Mouse (Mus musculus) CD4-positive, CD25-positive, alpha-beta regulatory T cell, adult 4 months (primary cell): ENCODE data around the gene Il1r1. TPM values are rescaled to one million over a fixed set of nuclear protein-coding genes. Genes with fewer than 3 reads are reported as not detected.

Source experiments
- ATAC-seq: one replicate; pipeline ENCODE4 v1.8.0; 2017
- polyA plus RNA-seq, 2 experiments: library from polyadenylated mRNA; unstranded; fragments of 100-300 nt; shearing (Covaris generic); gene quantifications; one replicate each; pipeline ENCODE4 v1.2.1; 2017

Gene Il1r1
- polyA plus RNA-seq, 2 experiments from 2014 or later, result not detected

DNA sequence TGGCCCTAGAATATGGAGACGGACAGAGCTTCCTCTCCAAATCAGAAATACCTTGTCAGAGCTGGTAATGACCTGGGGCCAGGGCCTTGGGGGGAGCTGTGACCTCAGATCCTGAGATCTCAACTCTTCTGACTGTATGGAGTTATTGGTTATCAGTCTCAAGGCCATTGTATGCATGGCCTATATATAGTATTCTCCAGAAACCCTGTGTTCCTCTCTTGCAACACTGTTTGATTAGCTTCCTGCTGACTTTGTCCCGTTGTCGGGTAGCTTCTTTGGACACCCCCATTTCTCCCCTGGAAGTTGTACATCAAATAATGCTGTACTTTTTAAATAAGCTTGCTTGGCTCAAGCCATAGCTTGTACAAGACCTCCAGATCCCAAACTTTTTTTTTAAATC, 97.7 kb downstream of the Il1r1 start:
- ATAC-seq, result no peak

DNA sequence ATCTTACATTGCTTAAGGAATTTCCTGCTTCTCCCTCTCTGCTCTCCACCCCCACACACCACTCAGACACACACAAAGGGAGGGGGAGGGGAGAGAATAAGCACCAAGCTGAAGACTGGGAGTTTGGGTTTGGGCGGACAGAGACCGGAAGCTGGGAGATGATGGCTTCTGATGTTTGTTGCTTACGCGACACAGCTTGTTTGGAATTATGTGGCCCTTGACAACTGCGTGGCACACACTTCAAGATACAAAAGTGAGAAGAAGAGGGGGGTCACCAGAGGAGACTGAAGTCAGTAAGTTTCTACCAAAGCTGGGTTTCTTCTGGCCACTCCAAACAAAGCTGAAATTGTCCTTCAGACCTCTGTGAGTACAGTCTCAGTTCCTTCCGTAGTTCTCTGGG, 99.6 kb downstream of the Il1r1 start, which contains the start of gene Il1rl2:
Gene Il1rl2, plus strand, starts transcription at position 154 of the 400 bp plus-strand sequence.
- ATAC-seq, result peak; percentile 68

DNA sequence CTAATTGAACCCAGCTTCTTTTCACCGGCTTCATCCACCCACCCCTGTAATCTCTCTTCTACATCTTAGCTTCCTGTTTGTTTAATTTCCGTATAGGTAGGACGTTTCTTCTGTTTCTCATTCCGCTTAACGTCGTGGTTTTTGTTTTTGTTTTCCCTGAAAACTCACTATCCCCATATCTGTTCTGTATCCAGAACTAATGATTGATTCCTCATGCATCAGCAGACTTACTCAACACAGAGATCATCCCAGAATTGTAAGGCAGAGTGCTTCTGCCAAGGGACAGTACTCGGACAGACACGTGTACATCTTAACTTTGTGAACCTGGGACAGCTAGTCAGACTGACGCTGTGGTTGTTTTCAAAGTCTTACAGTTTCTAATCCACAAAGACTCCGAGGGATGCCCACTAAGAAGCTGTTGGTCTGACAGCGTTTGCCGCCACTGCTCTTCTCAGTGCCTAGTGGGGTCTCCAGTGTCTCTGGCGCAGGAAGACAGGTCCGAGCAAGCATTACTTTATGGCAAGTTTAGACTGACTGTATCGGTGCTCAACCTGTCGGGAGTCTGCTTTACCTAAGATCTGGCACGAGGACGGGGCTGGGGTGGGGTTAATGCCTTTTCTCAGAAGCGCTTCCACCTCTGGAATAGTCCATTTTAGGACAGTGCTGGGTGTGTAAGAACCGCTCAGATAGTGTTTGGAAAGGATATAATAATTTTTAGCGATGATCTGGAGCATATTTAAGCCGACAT, 100.2 kb downstream of the Il1r1 start:
- ATAC-seq, result peak; percentile 83

DNA sequence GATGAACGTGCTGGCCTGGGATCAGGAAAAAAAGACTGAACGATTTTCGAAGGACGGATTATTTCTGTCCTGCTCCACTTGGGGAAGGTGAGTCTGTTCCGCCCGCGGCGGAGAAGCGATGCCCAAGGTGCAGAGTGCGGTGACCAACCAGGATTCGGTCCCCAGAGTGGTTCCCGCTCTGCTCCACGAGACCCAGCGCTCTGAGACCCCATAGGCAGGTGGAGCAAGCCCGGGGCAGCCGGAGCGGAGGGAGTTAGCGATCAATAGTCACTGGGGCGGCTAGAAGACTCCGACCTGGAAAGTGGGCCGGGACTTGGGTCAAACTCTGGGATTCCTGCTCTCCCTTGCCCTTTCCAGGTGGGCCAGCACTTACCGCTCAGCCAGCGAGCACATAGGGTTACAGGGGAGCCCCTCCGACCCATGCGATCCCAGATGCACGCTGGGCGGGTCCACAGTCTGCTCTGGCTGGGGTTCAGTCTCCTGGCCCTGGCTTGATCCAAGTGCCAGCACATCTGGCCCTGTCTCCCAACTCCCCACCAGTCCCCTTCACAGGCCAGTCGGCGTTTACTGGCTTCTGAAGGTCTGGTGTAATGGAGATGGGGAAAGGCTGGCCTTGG, 100.9 kb downstream of the Il1r1 start:
- no peak for ATAC-seq

DNA sequence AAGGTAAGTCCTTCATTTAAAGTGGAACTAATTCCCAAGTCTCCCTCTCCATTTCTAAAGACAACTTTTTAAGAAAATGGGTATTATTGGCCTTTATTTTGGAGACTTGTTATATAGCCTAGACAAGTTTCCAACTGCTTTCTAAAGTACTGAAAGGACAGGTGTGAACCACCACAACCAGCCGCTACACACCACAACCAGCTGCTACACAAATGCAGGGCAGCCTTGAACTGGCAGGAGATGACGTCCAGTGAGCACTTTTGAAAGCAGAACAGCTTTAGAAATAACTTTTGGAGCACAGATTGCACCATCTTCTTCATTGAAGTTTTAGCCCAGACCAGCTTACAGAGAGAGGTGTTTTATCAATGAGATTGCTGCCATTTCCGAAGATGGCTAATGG, 102.7 kb downstream of the Il1r1 start:
- no peak for ATAC-seq

DNA sequence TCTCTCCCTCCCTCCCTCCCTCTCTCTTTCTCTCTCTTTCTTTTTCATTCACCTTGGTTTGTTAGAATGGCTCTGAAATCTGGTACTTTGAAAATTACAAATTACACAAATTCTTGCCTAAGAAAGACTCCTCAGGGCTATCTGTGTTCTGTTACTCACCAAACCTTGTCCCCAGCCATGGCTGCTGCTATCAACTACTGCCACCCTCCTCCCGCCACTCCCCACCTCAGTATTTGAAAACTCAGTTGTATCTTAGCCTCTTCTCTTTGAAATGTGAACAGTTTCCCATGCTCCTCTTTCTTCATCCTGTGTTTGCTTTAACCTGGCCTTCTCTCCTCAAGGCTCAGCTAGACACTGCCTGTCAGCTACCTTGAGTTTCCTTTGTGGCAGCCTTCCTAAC, 104.6 kb downstream of the Il1r1 start:
- no peak for ATAC-seq

DNA sequence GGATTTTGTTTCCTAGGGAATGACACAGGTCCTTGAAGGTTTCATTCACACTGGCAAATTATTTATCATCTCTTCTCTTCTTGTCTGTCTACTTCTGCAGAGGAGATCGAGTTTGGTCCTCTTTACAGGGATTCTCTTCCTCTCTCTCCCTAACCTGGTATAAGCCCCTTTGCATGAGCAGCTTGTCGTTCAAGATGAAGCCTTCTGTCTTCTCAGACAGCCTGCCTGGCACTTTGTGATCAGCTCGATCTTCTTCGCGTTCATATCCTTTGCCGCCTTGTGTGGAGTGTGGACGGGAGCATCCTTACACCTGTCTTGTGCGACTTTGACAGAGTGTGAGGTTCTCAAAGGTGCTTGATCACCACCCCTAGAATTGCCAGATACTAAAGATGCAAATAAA, 105.3 kb downstream of the Il1r1 start:
- ATAC-seq, result no peak

DNA sequence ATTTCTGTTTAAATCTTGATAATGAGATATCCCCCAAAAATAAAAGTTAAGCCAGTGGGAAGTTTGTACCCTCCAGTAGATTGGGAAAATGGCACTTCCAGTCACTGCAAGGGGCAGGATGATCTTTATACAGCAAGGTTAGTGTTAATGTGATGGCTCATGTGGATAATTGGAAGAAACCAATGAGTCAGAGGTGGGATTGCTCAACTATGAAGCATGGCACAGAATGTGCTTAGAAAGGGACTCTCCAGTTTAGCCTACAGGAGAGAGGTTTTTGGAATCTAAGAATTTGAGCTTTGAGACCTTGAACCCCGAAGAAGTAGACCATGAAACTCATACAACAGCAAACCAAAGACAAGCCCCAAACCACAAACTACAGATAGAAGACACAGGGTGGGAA, 114.5 kb downstream of the Il1r1 start:
- ATAC-seq, result no peak

DNA sequence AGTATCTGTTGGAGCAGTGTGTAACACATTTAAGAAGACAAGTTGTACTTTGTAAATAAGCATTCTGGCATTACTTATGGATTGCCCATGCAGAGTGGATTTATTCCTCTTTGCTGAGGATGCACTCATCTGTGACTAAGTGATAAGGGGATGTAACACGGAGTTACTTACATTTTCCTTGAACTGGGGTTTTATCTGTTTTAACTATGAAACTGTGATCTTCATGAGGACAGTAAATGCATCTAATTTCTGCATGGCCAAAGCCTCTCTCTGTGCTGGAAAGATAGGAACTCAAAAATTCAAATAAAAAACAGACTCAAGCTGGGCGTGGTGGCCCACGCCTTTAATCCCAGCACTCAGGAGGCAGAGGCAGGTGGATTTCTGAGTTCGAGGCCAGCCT, 115.2 kb downstream of the Il1r1 start:
- no peak for ATAC-seq

DNA sequence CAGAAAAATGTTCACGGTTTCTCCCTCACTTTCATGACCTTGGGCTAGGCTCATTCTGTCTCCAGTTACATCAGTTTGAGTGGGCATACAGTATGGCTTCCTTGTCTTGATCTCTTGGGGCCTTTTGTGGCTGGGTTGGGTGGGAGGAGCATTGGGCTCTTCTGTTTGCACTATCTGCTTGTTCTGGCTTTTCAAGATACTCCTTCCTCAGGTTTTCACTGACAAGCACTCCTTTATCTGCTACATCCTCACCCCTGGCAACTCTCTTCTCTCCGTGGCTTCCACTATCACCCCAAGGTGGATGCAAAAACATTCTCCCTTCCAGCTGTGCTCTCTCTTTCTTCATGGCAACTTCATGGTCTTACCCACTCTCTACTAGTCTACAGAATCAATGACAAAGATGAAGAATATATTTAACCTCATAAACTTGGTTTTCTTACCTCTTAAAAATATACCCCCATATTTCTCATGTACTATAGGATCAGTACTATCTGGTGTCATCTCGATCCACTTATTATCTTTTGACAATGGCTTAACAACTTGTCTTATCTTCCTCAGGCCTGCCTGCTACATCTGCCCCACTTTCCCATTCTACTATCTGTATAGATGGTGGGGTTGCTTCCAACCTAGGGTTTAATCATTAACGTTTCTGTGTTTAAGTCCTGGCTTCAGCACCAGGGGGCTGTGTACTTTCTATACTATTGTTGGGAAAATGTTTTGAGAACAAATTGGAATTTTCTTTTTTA, 127.5 kb downstream of the Il1r1 start:
- ATAC-seq, result no peak

DNA sequence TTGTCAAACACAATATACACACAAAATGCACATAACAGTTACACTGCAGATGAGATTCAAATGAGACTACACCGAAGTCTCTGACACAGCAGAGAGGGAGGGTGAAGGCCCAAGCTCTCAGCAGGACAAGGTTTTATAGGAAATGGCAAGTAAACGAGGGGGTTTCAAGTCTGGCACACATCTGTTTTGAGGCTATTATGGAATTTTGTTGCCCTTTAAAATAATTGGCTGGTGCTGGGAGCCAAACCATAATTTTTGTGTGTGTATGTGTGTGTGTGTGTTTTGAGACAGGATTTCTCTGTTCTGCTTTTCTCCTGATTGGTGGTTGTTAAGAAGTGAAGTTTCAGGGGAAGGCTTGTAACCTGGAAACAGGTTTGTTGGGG, 128.0 kb downstream of the Il1r1 start:
- ATAC-seq, result no peak

DNA sequence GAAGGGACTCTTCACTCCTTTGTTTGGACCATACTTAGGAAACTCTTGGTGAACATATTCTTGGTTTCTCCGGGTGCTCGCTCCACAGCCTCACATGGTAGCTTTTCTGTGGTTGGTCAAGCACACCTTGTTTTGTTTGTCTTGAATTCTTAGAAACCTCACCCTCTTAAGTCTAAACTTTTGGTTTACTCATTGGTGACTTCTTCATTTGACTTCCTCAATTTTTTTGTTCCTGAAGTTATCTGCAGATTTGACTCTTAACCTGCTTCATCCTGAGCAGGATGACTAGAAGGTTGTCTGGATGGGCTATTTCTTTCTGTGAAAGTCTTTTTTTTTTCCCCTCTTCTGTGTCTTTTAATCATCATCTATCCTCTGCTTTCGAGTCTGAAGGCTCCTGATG, 129.8 kb downstream of the Il1r1 start:
- ATAC-seq, result no peak

DNA sequence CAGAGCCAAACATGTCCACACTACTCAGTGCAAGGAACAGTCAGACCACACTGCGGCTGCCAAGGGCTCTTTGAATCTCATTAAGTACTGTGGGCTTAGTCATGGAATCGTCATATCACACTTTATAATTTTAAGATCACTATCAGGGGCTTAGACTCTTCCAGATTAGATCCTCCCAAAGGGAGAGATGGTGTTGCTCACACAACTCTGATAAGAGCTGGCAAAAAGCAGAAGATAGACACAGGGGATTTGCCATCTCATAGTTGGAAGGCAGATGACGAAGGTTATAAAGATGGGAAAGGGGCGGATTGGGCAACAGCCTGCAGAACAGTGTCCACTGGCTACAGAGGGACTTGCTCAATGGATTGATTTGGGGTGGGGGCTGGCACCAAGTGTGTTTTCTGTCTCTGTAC, 130.6 kb downstream of the Il1r1 start:
- no peak for ATAC-seq

DNA sequence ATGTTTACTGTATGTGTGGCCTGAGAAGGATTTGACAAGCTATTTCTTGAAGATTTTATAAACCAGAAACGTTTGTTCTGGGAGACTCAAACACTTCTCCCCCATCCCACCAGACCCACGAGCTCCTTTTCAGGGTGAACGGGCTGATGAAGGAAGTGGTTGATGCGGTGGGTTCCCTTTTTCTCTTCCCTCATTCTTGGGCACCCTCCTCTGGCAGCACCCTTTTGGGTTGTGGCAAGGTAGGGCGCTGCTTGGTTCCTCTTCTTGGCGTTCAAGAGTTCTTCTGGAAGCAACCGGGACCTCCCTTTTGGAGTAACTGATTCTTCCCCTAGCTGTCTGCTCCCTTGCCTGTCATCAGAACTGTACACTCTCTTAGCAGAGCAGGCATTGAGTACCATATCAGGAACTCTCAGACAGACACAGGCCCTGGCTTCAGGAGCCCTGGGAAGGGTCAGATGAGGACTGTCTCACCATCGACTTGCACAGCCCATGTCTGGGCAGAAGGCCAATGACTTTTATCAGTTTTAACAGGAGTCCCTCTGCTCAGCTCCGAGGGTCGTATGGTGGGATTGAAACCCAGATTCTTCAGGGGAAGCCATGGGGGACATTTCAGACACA, 131.1 kb downstream of the Il1r1 start:
- no peak for ATAC-seq

DNA sequence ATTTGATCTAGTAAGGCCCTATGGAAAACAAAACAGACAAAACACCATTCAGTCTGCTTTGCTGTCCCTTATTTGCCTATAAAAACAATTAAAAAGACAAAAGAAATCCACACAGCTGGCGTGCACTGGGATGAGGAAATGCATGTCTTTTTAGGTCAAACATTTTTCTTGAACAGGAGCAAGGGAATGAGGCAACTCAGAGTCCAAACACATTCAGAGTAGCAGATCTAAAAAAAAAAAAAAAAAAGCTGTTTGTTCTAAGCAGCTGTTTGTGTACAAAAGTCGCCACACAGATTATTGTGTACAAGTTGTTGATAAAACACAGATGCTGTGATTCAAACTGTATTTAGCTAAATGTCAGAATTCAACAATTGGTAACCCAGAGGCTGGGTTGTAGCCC, 133.0 kb downstream of the Il1r1 start:
- no peak for ATAC-seq

DNA sequence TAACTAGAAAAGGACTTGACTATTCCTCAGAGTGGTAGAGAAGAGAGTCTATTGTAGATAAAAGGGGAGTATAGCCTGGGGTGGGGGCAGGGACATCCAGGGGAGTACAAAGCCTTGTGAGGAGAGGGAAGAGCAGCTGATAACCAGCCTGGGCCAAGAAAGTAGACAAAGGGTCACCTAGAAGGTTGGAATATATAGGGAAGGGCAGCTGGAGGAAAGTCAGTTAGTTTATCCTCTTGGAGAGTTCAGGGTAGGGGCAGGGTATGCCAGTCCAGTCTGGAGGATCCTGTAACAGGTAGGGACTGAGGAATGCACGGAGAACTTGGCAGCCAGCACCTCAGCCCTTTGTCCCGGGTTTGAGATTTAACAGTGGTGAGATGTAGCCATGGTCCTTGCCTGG, 133.5 kb downstream of the Il1r1 start:
- no peak for ATAC-seq

DNA sequence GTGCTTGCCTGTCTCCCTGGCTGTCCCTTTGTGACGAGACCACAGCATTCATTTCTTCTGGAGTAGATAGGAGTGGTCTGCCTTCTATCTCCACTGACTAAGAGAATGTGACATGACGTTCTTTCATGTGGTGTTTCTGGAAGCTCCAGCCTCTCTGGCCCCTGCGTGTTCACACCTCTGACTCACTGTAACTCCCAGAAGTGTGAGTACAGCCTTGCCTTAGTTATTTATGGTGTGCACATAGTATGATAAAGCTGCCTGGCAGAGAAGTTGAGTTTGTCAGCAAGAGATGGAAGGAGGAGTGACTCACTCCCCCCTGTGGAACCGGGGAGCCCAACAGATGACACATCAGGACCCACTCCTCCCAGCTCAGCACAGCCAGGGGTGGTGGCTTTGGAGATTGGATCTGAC, 133.9 kb downstream of the Il1r1 start:
- no peak for ATAC-seq

DNA sequence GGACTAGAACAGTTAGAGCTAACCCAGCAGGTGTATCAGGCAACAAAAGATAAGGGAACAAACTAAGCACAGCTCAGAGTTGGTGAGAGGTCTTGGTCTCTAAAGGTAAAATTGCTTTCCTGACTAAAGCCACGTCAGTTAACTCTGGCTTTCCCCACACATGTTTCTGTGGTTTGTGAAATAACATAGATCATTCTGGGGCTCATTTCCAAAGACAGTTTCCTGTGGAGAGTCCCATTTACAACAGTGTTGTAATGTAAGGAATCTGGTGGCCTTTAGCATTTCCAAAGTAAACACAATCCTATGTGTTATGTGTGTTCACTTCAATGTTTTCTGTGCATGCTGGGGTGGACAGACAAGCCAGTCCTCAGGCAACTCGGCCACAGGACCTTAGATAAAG, 134.9 kb downstream of the Il1r1 start:
- ATAC-seq, result no peak

DNA sequence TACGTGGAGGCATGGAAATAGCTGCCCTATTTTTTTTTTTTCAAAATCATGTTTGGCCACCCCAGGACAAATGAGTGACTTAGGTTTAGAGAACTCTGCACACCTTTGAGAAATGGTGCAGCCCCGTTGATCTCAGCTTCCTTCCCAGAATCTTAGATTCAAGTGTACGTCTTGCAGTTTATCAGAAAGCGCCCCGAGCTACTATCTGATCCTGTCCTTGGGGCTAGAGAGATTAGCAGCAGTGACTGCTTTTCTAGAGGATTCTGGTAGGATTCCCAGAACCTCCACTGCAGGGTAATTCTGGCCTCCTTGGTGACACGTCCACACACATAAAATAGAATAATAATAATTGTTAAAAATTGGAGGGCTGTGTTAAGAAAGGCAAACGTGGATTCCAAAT, 136.1 kb downstream of the Il1r1 start:
- no peak for ATAC-seq

DNA sequence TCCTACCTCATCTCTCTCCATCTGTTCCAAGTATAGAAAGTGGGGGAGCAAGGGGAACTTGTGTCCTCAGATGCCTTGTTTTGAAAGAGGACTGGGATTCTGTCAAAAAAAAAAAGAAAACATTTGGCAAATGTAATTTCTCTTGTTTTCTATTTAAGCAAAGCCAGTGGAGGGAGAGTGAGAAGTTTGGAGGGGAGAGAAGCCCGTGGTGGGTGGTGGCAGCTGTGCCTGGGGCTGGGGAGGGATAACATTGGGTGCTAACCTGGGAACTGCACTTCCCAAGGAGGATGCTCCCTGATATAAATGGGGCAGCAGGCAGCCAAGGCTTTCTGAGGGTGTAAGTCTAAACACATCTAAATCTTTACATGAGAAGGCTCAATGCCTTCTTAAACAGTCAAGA, 136.7 kb downstream of the Il1r1 start:
- no peak for ATAC-seq

DNA sequence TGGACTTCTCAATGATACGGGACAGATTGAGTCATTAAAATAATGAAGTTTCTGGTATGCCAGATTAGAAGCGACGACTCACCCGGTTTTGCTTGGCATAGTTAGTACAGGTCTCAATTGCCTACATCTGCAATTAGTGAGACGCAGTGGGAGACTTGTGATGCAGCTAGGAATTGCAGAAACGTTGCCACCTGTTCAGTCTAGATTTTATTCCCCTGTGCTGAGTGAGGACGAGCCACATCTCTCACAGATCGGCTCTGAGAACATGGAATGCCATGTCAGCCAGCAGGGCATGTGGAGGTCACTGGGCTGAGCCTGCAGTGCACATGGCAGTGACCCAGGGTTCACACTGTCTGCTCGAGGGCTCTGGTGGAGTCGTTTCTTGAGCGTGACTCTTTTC, 137.9 kb downstream of the Il1r1 start:
- no peak for ATAC-seq
